Mouse (Mus musculus): Measurements from ENCODE around the gene Tnip2. TPM values are rescaled to one million over a fixed set of nuclear protein-coding genes. Genes with fewer than 3 reads are reported as not detected.

Gene Tnip2
- total RNA-seq, 2 experiments from 2014 or later = 29.9 to 30.9 TPM

DNA sequence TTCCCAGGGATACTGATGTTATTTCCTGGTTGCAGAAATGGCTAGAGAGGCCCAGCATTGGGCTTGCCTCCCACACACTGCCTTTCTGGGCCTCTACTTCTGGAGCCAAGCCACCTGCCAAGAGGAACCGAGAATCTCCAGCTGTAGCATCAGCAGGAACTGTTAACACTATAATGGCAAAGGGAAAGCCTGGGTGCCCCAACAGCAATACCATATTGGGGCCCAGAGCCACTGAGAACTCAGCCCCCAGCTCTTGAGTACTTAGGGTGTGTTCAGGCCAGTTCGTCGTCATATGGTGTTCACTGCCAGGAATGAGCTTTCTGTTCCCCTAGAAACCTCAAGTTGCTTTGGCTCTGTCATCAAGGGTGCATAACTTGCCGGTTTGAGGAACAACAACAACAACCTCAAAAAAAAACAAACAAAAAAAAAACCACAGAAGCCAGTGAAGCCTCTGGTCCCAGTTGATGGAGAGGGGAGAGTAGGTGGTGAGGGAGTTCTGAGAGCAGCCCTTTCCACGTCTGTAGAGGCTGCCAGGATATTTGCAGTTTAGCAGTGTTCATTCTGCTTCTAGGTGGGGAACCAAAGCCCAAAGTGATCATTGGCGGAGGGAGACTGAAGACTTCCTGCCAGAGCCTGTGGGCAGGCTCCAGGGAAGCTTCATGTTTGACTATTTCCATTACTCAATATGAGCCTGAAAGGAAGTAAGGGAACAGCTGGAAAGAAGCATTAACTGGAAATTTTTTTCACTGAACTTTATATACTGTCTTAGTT, 26.3 kb downstream of the Tnip2 start:
- no peak for TF ChIP-seq CTCF (conservative IDR thresholded peaks at IDR 0.05)
- peak overlapping the region; percentile 67 for H3K27ac ChIP-seq
- no peak overlapping the region for H3K4me3 ChIP-seq
- DNase-seq (ENCODE audit: low spot score in 2 of 2) = no peak

DNA sequence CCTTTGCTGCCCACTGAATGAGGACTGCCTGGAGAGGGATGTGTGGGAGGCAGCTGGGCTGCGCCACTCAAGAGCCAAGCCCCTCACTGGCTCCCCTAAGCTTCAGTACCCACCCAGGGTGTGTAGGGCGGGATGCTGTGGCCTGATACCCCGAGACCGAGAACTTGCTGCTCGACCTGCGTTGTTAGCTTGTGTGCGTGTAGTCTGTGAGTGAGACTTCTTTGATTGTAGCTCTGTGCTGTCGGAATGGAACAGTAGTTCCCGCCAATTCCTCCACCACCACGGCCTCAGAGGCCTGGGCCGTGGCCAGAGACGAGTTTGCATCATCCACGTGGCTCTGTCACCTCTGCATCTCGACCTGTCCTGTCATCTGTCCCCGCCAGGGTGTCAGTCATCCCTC, 28.1 kb downstream of the Tnip2 start:
- DNase-seq (ENCODE audit: low spot score in 2 of 2) = no peak
- TF ChIP-seq CTCF (conservative IDR thresholded peaks at IDR 0.05) = no peak
- H3K27ac ChIP-seq = no peak overlapping the region
- H3K4me3 ChIP-seq = no peak overlapping the region

DNA sequence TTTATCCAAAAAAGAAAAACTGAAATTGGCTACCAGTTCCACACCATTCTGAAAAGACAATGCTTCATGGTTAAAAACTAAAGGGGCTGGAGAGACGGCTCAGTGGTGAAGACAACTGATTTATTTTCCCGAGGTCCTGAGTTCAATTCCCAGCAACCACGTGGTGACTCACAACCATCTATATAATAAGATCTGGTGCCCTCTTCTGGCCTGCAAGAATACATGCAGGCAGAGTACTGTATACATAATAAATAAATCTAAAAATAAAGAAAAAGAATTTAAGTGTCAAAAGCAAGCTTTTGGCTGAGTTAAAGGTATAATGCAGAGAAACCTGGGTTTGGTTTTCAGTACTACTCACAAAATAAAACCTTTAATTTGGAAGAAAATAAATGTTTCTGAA, 32.9 kb downstream of the Tnip2 start:
- H3K27ac ChIP-seq = no peak overlapping the region
- H3K4me3 ChIP-seq = no peak overlapping the region
- TF ChIP-seq CTCF (conservative IDR thresholded peaks at IDR 0.05) = peak; percentile 60
- DNase-seq (ENCODE audit: low spot score in 2 of 2) = no peak

DNA sequence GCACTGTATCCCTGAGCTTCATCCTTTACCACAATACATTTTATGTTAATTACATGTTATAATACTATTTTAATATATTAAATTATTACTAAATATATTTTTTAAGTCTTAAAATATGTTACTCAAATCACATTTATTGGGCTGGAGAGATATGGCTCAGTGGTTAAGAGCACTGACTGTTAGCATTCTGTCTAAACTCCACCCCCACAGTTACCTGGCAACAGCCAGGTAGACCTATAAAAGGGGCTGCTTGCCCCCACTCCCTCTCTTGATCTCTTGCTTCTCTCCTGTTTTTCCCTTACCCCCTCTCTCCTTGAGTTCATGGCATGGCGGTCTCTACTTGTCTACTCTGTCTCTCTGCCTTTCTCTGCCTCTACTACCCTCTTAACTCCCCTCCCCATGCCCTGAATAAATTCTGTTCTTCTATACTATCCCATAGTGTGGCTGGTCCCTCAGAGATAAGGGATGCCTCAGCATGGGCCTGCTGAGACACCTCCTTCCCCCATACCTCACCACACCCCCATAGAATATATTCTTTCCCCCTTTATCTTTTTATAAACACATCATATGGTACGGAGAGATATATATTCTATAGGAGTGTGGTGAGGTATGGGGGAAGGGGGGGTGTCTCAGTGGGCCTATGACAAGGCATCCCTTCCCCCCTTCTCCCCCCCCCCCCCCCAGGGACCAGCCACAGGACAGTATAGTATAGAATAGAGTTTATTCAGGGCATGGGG, 45.6 kb downstream of the Tnip2 start:
- TF ChIP-seq CTCF (conservative IDR thresholded peaks at IDR 0.05) = no peak
- no peak for DNase-seq (ENCODE audit: low spot score in 2 of 2)
- no peak overlapping the region for H3K4me3 ChIP-seq

DNA sequence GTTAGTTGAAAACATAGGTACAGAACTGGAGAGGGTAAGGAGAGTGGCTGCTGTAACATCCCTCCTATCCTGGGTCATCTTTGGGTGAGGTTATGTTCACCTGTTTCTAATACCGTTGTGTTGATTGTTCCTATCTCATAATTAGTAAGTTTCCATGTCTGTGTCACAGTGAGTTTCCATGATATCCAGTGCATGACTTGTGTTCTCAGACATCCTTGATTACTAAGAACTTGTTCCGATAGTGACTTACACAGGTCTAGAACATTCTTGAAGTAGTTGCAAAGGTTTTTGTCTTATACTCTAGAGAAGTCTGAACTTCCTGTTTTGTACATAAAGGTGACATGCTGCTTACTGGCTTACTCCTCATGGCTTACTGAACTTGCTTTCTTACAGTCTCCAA, 47.1 kb downstream of the Tnip2 start:
- H3K4me3 ChIP-seq = no peak overlapping the region
- H3K27ac ChIP-seq = no peak overlapping the region
- no peak for DNase-seq (ENCODE audit: low spot score in 2 of 2)
- no peak for TF ChIP-seq CTCF (conservative IDR thresholded peaks at IDR 0.05)

More for the DNA sequence above, 45.6 kb downstream of the Tnip2 start:
- no peak overlapping the region for H3K27ac ChIP-seq

DNA sequence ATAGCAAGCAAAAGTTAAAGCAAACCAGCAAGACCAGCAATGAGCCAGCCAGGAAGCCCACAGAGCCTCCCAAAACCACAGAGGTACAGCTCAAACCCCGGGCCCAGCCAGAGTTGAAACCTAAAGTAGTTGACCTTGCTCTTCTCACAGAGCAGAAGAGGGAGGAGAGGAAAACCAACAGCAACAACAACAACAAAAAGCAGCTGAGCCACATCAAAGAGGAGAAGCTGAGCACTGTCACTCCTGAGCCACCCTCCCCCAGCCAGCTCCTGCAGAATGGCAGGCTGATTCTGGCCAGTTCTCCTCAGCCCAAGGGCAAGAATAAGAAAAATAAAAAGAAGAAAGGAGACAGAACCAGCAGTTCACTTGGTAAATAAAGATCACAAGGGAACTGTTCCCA, 47.7 kb downstream of the Tnip2 start:
- Histone ChIP-seq H3K27ac (no peak overlapping the region), H3K4me3 (no peak overlapping the region)
- no peak for TF ChIP-seq CTCF (conservative IDR thresholded peaks at IDR 0.05)
- no peak for DNase-seq (ENCODE audit: low spot score in 2 of 2)

DNA sequence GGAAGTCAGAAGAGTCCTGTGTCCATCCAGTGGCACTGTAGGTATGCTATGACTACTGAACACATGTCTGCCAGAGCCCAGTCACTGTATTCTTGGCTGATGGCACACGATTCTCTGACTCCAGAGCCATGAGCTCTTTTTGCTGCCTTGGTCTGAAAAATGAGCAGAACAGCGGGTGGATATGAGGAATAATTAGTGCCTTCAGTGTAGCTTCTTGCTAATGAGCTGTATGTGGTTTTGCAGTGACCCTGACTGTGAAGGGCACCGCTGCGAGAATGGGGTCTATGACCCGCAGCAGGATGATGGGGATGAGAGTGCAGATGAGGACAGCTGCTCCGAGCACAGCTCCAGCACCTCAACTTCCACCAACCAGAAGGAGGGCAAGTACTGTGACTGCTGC, 52.0 kb downstream of the Tnip2 start:
- no peak overlapping the region for H3K27ac ChIP-seq
- no peak for TF ChIP-seq CTCF (conservative IDR thresholded peaks at IDR 0.05)
- no peak for DNase-seq (ENCODE audit: low spot score in 2 of 2)

DNA sequence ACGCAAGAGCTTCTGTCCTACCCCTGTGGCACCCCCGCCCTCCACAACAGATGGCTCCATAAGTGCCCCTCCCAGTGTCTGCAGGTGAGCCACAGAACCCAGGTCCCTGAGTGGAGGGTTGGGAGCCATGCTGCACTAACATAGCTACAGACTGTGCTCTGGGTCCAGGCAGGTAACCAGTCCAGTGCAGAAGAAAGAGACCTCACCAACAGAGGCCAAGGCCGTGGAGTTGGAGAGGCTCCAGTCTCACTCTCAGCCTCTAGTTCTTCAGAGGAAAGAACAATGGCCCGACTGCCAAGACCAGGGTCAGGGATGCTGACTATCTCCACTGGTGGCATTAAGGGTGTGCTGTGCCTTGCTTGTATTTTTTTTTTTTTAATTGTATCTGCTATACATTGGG, 52.5 kb downstream of the Tnip2 start:
- no peak for DNase-seq (ENCODE audit: low spot score in 2 of 2)
- H3K4me3 ChIP-seq = no peak overlapping the region
- no peak for TF ChIP-seq CTCF (conservative IDR thresholded peaks at IDR 0.05)
- H3K27ac ChIP-seq = no peak overlapping the region

More for the DNA sequence above, 52.0 kb downstream of the Tnip2 start:
- no peak overlapping the region for H3K4me3 ChIP-seq

DNA sequence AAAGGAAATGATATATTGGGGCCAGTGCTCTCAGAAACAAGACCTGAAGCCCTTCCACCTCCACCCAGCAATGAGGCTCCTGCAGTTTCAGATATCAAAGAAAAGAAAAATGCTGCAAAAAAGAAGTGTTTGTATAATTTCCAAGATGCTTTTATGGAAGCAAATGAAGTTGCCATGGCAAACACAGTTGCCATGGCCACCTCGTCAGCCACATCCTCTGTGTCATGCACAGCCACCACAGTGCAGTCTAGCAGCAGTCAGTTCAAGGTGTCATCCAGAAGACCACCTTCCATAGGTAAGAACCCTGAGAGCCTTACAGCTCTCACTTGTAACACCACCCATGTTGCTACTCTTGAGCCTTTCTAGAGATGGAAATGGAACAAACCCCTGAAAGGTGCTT, 54.8 kb downstream of the Tnip2 start:
- Histone ChIP-seq H3K27ac (peak overlapping the region; percentile 81), H3K4me3 (no peak overlapping the region)
- DNase-seq (ENCODE audit: low spot score in 2 of 2) = peak in 1 of 2 experiments; percentile 23
- TF ChIP-seq CTCF (conservative IDR thresholded peaks at IDR 0.05) = no peak

DNA sequence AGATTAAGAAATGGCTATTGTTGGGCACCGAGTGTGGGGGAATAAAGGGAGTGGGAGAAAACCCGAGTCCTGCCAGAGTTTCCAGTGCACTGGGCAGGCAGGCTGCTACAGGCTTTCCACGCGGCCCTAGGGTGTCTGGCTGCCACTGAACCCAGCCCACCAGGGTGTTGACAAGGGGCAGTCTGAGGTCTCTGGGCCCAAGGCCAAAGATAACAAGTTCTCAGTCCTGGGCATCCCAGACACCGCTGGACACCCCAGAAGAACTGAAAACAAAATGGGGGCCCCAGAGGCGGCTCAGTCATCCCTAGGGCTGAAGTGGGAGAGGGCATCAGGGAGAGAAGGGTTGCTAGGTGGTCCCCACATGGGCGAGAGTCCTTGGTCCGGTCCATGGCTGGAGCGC, 67.6 kb downstream of the Tnip2 start:
- Histone ChIP-seq H3K27ac (no peak overlapping the region), H3K4me3 (no peak overlapping the region)
- no peak for DNase-seq (ENCODE audit: low spot score in 2 of 2)
- no peak for TF ChIP-seq CTCF (conservative IDR thresholded peaks at IDR 0.05)

Other genes with a start within 250 kb of the Tnip2 start
- 10 to 100 TPM; 35.0 to 35.8 TPM for gene Zfyve28, start 225.5 kb downstream of the Tnip2 start, total RNA-seq (2021)
- gene Cfap99, start 225.4 kb downstream of the Tnip2 start, total RNA-seq (2021) = under 1 TPM; 0.22 to 0.56 TPM
- gene Rnf4, start 177.7 kb downstream of the Tnip2 start, total RNA-seq (2021) = 10 to 100 TPM; 80.5 to 81.0 TPM
- gene Fam193a, start 144.1 kb downstream of the Tnip2 start, total RNA-seq (2021) = 10 to 100 TPM; 42.6 to 46.4 TPM
- 1 to 10 TPM; 3.3 to 6.6 TPM for gene Sh3bp2, start 11.8 kb upstream of the Tnip2 start, total RNA-seq (2021)
- gene Add1, start 59.7 kb upstream of the Tnip2 start, total RNA-seq (2021) = 100 to 1,000 TPM; 444 to 448 TPM
- 10 to 100 TPM; 38.3 to 48.1 TPM for gene Mfsd10, start 123.2 kb upstream of the Tnip2 start, total RNA-seq (2021)
- gene Nop14, start 146.2 kb upstream of the Tnip2 start, total RNA-seq (2021) = 10 to 100 TPM; 16.0 to 16.9 TPM
- 1 to 10 TPM; 4.5 to 6.3 TPM for gene Grk4, start 146.4 kb upstream of the Tnip2 start, total RNA-seq (2021)
- gene Htt, start 247.7 kb upstream of the Tnip2 start, total RNA-seq (2021) = 10 to 100 TPM; 78.2 to 83.5 TPM